Mouse (Mus musculus): Measurements from ENCODE around the gene Cav1. TPM values are rescaled to one million over a fixed set of nuclear protein-coding genes. Genes with fewer than 3 reads are reported as not detected.

Gene Cav1
- total RNA-seq, 2 experiments from 2014 or later, result not detected

Other genes with a start within 250 kb of the Cav1 start
- gene Tes, start 241.2 kb upstream of the Cav1 start, total RNA-seq (2015), result 33.8 and 39.7 TPM in 2 replicates
- gene Tes, start 241.2 kb upstream of the Cav1 start, total RNA-seq (2017), result 41.6 and 46.1 TPM in 2 replicates
- gene Cav2, start 25.1 kb upstream of the Cav1 start, total RNA-seq (2015), result 0.74 and 1.1 TPM in 2 replicates
- 0.37 and 0.78 TPM in 2 replicates for gene Cav2, start 25.1 kb upstream of the Cav1 start, total RNA-seq (2017)
- gene Met, start 157.5 kb downstream of the Cav1 start, total RNA-seq (2015), result 28.2 and 33.6 TPM in 2 replicates
- gene Met, start 157.5 kb downstream of the Cav1 start, total RNA-seq (2017), result 21.6 and 21.9 TPM in 2 replicates